Mouse (Mus musculus) T-cell, adult 66 days (primary cell): ENCODE results near the gene Cx3cr1. TPM values are rescaled to one million over a fixed set of nuclear protein-coding genes. Genes with fewer than 3 reads are reported as not detected.

Source experiments
- total RNA-seq, 2 experiments: library from RNA; stranded (reverse); gene quantifications; 3 replicates in 1 of 2; 4 replicates in 1 of 2; pipeline ENCODE4 v1.2.4; 2023

Gene Cx3cr1
- total RNA-seq = 1 to 10 TPM; 1.4 to 1.5 TPM

GRCm38 (mm10) chr9:120069779-120070178 is at the start of gene Cx3cr1:
TSS of gene Cx3cr1 (minus strand) at chr9:120069879.

GRCm38 (mm10) chr9:120110211-120111018 is 40.7 kb upstream of the Cx3cr1 start, which contains the start of gene Slc25a38:
TSS of gene Slc25a38 (plus strand) at chr9:120110374.

DNA sequence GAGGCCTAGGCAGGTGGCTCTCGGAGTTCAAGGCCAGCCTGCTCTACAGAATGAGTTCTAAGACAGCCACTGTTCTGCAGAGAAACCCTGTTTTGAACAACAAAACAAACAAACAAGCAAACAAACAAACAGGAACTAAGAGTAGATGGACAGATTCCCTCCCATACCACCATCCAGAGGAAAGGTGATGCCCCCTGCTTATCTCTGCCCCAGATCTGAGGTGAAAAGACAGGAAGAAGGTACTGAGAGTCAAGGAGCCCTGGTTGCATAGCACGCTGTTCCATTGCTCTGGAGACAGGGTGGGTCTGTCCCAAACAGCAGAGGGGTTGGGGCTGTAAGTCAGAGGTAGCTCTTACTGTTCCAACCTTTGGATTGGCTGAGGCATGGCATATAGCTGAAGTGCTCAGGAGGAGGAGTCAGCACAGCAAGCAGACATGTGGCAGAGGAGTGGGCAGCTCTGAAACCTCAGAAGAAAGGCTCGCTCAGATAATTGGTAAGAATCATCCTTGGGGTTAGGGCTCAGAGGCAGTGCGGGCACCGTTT is 22.1 kb upstream of the Cx3cr1 start, which contains the start of gene Ccr8:
Ccr8 (plus strand) TSS at position 419 of the 543 bp plus-strand sequence.

DNA sequence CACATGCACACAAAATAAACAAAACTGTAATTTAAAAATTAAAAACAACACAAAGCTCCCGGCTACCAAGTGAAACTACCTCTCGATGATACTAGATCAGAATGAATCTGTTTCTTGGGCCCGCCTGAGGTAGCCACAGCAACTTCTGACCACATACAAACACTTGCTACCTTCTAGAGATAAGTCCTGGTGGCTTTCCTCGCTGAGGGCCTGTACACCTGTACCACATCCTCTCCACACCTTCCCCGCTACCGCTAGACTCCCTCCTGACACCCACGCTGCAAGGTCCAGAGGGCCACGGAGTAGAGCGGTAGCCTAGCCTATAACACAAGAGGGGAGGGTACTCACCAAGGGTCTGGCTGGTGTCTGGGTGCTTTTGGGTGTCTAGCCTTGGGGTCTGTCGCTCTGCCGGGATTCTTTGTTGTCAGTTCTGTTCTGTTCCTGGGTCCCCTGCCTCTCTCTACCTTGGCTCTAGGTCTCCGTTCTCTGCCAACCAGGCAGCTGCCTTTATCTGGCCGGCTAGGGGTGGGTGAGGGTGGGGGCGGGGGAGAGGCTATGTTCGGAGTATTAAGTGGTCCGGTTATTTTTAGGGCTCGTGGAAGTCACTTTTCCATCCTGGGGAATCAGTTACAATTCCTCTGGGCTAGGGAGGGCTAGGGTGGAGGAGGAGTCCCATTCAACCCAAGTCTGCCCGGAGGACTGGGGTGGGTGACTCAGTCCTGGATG is 46.4 kb downstream of the Cx3cr1 start, which contains the start of gene Xirp1:
Xirp1 (minus strand) TSS at position 513 of the 726 bp plus-strand sequence.

DNA sequence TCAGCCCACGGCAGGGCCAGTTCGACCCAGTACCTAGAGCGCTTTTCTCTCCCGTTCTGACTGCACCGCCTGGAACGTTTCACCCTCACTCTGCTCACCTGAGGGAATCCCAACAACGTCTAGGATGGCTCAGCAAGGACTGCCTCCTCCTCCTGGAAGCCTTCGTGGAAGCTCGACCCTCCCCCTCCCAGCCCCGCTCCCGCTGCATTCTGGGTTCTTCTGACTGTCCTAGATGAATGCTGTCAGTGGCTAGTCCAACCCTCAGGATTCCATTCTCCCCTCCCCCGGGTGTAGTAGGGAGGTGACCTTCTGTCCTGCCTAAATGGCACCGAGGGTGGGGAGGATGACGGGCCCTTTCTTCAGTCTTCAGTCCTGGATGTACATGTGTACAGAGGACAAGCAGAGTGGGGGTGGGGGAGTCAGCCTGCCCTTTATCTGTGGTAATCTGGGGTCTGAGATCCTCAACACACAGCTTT is 85.1 kb downstream of the Cx3cr1 start, which contains the start of gene Csrnp1:
Csrnp1 (minus strand) TSS at position 123 of the 476 bp plus-strand sequence.

GRCm38 (mm10) chr9:119937005-119937773 is 132.5 kb downstream of the Cx3cr1 start, which contains the start of the genes Gorasp1 and Ttc21a:
TSS of gene Gorasp1 (minus strand) at chr9:119937565.
TSS of gene Ttc21a (plus strand) at chr9:119937606.

GRCm38 (mm10) chr9:119894339-119895009 is 175.2 kb downstream of the Cx3cr1 start, which contains the start of gene Wdr48:
TSS of gene Wdr48 (plus strand) at chr9:119894878.

Other genes starting within 250 kb of the Cx3cr1 start
- gene Scn11a, start 244.4 kb downstream of the Cx3cr1 start, total RNA-seq = not detected
- gene Wdr48, start 175.0 kb downstream of the Cx3cr1 start, total RNA-seq = 10 to 100 TPM; 62.6 to 69.9 TPM
- gene Gorasp1, start 132.3 kb downstream of the Cx3cr1 start, total RNA-seq = 1 to 10 TPM; 2.4 to 7.0 TPM
- not detected for gene Ttc21a, start 132.3 kb downstream of the Cx3cr1 start, total RNA-seq
- gene Csrnp1, start 85.2 kb downstream of the Cx3cr1 start, total RNA-seq = 100 to 1,000 TPM; 117 to 127 TPM
- gene Xirp1, start 46.3 kb downstream of the Cx3cr1 start, total RNA-seq = not detected
- gene Ccr8, start 22.2 kb upstream of the Cx3cr1 start, total RNA-seq = 1 to 10 TPM; 1.7 to 3.8 TPM
- gene Slc25a38, start 40.5 kb upstream of the Cx3cr1 start, total RNA-seq = 10 to 100 TPM; 23.5 to 28.7 TPM
- gene Rpsa, start 57.8 kb upstream of the Cx3cr1 start, total RNA-seq = 1,000 to 10,000 TPM; 3,064 to 3,199 TPM
- gene Mobp, start 79.8 kb upstream of the Cx3cr1 start, total RNA-seq = not detected
- gene Myrip, start 231.6 kb upstream of the Cx3cr1 start, total RNA-seq = under 1 TPM in 1 of 2 experiments, not detected in 1; 0.12 TPM